Mouse (Mus musculus): ENCODE data around the gene Gm29666. TPM values are rescaled to one million over a fixed set of nuclear protein-coding genes. Genes with fewer than 3 reads are reported as not detected.

Gene Gm29666
- 0.26 and 0.28 TPM in 2 replicates for polyA plus RNA-seq (2012; rRNA removed)

DNA sequence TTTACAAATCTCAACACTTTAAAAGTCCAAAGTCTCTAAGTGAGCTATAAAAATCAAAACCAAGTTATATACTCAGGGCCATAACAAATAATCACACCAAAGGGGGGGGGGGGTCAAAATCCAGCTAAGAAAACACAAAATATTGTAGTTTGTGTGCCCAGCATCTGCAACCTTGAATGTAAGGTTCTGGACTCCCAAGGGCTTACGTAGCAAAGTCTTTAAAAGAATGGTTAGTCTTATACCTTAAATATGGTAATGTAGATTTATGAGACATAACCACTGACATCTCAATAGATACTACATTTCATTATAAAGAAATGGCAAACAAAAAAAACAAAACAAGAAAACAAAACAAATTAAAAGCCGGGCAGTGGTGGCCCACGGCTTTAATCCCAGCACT, at the start of gene Gm29666:
Gene Gm29666 (minus strand): TSS at position 101 of the 400 bp plus-strand sequence.
- no peak for TF ChIP-seq POLR2A (IDR thresholded peaks at IDR 0.05; ENCODE audit: low read depth, low read length)
- TF ChIP-seq CTCF (conservative IDR thresholded peaks at IDR 0.05; ENCODE audit: insufficient read depth, insufficient read length, low read depth, low read length), result no peak
- no peaks in the 10 kb centered on the region for H3K27me3 ChIP-seq (replicated peaks; ENCODE audit: control insufficient read depth, insufficient read depth, low read length)
- H3K4me3 ChIP-seq (ENCODE audit: insufficient read depth, low read depth, low read length), result no peak within 1 kb of the TSS
- no peak within 1 kb of the TSS for H3K27ac ChIP-seq (ENCODE audit: insufficient read depth, low read depth, low read length)
- WGBS, result 96% methylated on average over 3 of the region's 3 CpGs
- peaks cover 4% of the 10 kb centered on the region; the same call in 1 of the 2 replicates for H3K4me1 ChIP-seq (ENCODE audit: control insufficient read depth, insufficient read depth, low read length)
- DNase-seq, result no peak
- no peaks in the 10 kb centered on the region for H3K36me3 ChIP-seq (ENCODE audit: control insufficient read depth, insufficient read depth, low read length)

DNA sequence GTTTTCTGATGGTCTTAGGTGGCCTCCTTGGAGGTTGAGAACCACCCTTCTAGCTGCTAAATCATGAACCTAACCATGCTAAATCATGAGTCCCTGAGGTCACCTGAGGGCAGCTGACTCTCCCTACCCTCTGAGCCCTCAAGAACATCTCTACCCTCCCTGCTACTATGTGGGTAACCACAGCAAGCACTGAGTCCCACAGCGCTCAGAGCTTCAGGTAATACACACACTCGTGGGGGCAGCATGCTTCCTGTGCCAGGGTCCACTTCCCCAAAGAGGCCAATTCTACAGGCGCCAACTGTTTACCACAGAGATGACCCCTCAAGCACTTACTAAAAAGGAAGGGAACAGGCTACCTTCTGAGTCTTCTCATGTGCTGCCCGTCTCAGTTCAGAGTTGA, 48.7 kb upstream of the Gm29666 start:
- no peak overlapping the region for H3K27ac ChIP-seq (ENCODE audit: insufficient read depth, low read depth, low read length)
- WGBS, result 75% methylated on average over 4 of the region's 4 CpGs
- no peak for TF ChIP-seq POLR2A (IDR thresholded peaks at IDR 0.05; ENCODE audit: low read depth, low read length)
- TF ChIP-seq CTCF (conservative IDR thresholded peaks at IDR 0.05; ENCODE audit: insufficient read depth, insufficient read length, low read depth, low read length), result no peak
- no peaks in the 10 kb centered on the region for H3K36me3 ChIP-seq (ENCODE audit: control insufficient read depth, insufficient read depth, low read length)
- H3K27me3 ChIP-seq (replicated peaks; ENCODE audit: control insufficient read depth, insufficient read depth, low read length), result no peaks in the 10 kb centered on the region
- H3K4me3 ChIP-seq (ENCODE audit: insufficient read depth, low read depth, low read length), result no peak overlapping the region
- H3K4me1 ChIP-seq (ENCODE audit: control insufficient read depth, insufficient read depth, low read length), result peaks cover 7% of the 10 kb centered on the region
- DNase-seq, result no peak

DNA sequence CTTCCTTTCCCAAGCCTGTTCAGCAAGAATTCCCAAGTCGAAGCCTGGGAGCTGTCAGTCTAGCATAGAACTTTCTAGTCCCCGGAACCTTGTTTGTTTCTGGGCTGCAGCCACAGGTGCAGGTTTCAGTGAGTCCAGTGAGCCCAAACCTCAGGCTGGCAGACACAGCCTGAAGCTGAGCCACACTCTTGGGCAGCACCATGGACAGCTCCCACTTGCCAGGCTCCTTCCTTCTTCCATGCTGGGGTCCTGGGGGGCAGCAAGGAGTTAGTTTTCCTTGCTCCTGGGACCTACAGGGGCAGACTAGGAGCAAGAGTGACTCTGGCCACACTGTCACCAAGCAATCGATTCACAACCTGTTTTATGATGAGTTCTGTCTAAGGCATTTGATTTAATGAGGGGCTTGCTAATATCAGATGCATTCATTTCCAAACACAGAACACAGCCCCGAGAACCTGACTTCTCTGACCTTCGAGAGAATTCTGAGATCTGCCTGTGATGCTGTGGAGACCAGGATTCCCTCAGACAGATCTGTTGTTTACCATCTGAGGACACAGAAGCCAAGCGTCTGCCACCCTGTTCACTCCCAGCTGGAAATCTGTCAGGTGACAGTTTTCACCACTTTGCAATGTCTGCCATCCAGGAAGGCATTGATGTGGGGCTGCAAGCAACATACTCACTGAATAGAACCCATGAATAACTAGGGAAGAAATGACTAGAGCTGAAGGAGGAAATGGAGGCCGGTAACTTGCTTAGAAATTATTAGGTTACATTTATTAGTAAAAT, 45.9 kb upstream of the Gm29666 start:
- Histone ChIP-seq H3K4me3 (ENCODE audit: insufficient read depth, low read depth, low read length) (no peak overlapping the region), H3K4me1 (ENCODE audit: control insufficient read depth, insufficient read depth, low read length) (no peaks in the 10 kb centered on the region), H3K27ac (ENCODE audit: insufficient read depth, low read depth, low read length) (no peak overlapping the region), H3K36me3 (ENCODE audit: control insufficient read depth, insufficient read depth, low read length) (no peaks in the 10 kb centered on the region), H3K27me3 (replicated peaks; ENCODE audit: control insufficient read depth, insufficient read depth, low read length) (no peaks in the 10 kb centered on the region)
- TF ChIP-seq POLR2A (IDR thresholded peaks at IDR 0.05; ENCODE audit: low read depth, low read length) (no peak), CTCF (conservative IDR thresholded peaks at IDR 0.05; ENCODE audit: insufficient read depth, insufficient read length, low read depth, low read length) (no peak)
- 64% methylated on average over 7 of the region's 7 CpGs for WGBS
- peak; percentile 37 for DNase-seq

DNA sequence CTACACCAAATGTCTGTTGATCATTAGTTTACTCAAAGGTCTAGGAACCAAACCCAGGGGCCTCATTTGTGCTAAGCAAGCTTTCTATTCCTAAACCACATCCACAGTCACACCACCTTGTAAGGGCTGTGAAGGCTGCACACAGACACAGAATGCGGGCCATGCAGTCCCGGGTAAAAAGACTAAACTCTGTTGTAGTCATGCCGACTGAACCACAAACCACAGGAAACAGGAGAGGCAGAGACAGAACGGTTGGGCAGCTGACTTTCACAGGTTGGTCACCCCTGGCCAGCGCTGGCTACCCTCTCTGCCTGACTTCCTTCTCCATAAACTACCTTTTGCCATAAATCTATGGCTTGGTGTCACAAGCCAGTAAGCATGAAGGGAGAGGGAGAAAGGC, 44.9 kb upstream of the Gm29666 start:
- DNase-seq, result no peak
- Histone ChIP-seq H3K36me3 (ENCODE audit: control insufficient read depth, insufficient read depth, low read length) (no peaks in the 10 kb centered on the region), H3K27me3 (replicated peaks; ENCODE audit: control insufficient read depth, insufficient read depth, low read length) (no peaks in the 10 kb centered on the region), H3K4me1 (ENCODE audit: control insufficient read depth, insufficient read depth, low read length) (no peaks in the 10 kb centered on the region), H3K27ac (ENCODE audit: insufficient read depth, low read depth, low read length) (no peak overlapping the region), H3K4me3 (ENCODE audit: insufficient read depth, low read depth, low read length) (no peak overlapping the region)
- WGBS, result 55% methylated on average over 5 of the region's 5 CpGs
- TF ChIP-seq CTCF (conservative IDR thresholded peaks at IDR 0.05; ENCODE audit: insufficient read depth, insufficient read length, low read depth, low read length) (no peak), POLR2A (IDR thresholded peaks at IDR 0.05; ENCODE audit: low read depth, low read length) (no peak)

DNA sequence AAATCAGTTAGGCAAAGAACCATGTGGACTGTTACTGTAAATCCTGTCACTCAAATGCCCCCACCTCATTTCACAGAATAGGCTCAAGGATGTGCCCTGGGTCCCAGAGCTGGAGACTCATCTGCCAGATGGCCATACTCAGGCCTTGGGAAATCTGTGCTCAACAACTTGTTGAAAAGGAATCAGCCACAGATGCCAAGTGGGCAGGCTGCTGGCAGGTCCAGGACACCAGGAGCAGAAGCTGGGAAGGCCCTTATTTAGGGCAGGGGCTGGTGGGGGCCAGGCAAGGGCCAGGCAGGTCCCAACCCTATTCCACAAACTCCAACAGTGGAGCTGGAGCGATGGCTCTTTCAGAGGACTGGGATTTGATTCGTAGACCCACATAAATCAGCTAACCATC, 42.7 kb upstream of the Gm29666 start:
- H3K27ac ChIP-seq (ENCODE audit: insufficient read depth, low read depth, low read length), result no peak overlapping the region
- TF ChIP-seq POLR2A (IDR thresholded peaks at IDR 0.05; ENCODE audit: low read depth, low read length), result no peak
- TF ChIP-seq CTCF (conservative IDR thresholded peaks at IDR 0.05; ENCODE audit: insufficient read depth, insufficient read length, low read depth, low read length), result no peak
- 76% methylated on average over 2 of the region's 2 CpGs for WGBS
- no peaks in the 10 kb centered on the region for H3K4me1 ChIP-seq (ENCODE audit: control insufficient read depth, insufficient read depth, low read length)
- H3K4me3 ChIP-seq (ENCODE audit: insufficient read depth, low read depth, low read length), result no peak overlapping the region
- DNase-seq, result no peak
- no peaks in the 10 kb centered on the region for H3K27me3 ChIP-seq (replicated peaks; ENCODE audit: control insufficient read depth, insufficient read depth, low read length)
- no peaks in the 10 kb centered on the region for H3K36me3 ChIP-seq (ENCODE audit: control insufficient read depth, insufficient read depth, low read length)

DNA sequence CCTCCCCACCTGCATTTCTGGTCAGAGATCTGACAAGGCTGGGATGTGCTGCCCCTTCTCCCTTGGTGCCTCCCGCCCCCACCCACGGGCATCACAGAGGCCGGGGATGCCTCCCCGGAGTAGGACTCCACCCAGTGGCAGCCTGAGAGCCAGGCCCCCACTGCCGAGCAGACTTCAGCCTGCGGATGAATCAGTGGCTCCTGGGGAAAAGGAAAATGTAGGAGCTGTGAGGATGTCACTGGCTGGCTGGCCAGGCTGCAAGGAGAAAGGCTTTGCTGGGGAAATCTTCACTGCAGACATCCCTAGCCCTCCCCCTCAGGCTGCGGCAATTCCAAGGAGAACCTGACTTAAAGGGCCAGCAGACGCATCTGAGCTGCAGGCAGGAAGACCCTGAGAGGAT, 40.9 kb upstream of the Gm29666 start:
- TF ChIP-seq CTCF (conservative IDR thresholded peaks at IDR 0.05; ENCODE audit: insufficient read depth, insufficient read length, low read depth, low read length) (no peak), POLR2A (IDR thresholded peaks at IDR 0.05; ENCODE audit: low read depth, low read length) (no peak)
- DNase-seq, result no peak
- Histone ChIP-seq H3K4me3 (ENCODE audit: insufficient read depth, low read depth, low read length) (no peak overlapping the region), H3K4me1 (ENCODE audit: control insufficient read depth, insufficient read depth, low read length) (no peaks in the 10 kb centered on the region), H3K27me3 (replicated peaks; ENCODE audit: control insufficient read depth, insufficient read depth, low read length) (no peaks in the 10 kb centered on the region), H3K27ac (ENCODE audit: insufficient read depth, low read depth, low read length) (no peak overlapping the region), H3K36me3 (ENCODE audit: control insufficient read depth, insufficient read depth, low read length) (no peaks in the 10 kb centered on the region)
- WGBS, result 44% methylated on average over 8 of the region's 8 CpGs

DNA sequence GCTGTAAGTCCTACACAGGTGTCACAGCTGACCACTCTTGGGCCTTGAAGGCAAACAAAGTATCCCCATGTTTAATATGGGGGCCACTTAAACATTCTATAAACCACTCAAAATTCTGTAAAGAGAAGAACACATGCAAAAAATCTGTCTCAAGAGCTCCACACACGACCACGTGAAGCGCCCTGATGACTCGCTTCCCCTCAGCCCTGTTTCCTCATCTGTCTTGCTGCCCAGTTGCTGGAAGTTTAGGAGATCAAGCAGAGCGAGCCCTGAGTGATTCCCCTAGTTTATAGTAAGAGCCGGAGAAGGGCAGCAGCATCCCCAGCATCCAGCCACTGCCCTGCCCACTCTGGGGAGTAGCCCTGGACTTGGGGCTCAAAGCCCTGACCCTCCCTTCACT, 40.1 kb upstream of the Gm29666 start:
- Histone ChIP-seq H3K4me1 (ENCODE audit: control insufficient read depth, insufficient read depth, low read length) (no peaks in the 10 kb centered on the region), H3K27ac (ENCODE audit: insufficient read depth, low read depth, low read length) (no peak overlapping the region), H3K27me3 (replicated peaks; ENCODE audit: control insufficient read depth, insufficient read depth, low read length) (no peaks in the 10 kb centered on the region), H3K4me3 (ENCODE audit: insufficient read depth, low read depth, low read length) (no peak overlapping the region), H3K36me3 (ENCODE audit: control insufficient read depth, insufficient read depth, low read length) (no peaks in the 10 kb centered on the region)
- 82% methylated on average over 6 of the region's 6 CpGs for WGBS
- no peak for DNase-seq
- TF ChIP-seq CTCF (conservative IDR thresholded peaks at IDR 0.05; ENCODE audit: insufficient read depth, insufficient read length, low read depth, low read length) (no peak), POLR2A (IDR thresholded peaks at IDR 0.05; ENCODE audit: low read depth, low read length) (no peak)
